Mouse (Mus musculus) liver, embryonic 16.5 days (tissue): ENCODE measurements around the gene Tbc1d4. TPM values are rescaled to one million over a fixed set of nuclear protein-coding genes. Genes with fewer than 3 reads are reported as not detected.
"Not testable (repeated sequence)": the region's sequence is repeated elsewhere in the genome, so short reads cannot be mapped to it uniquely, and the experiment has no call there.

ENCODE experiments used
- ATAC-seq: fragments of 200-750 bp; cut with Nextera tagmentation; 2 replicates; pipeline ENCODE4 v1.8.0; 2017; ENCODE audit warnings: low read depth, mild to moderate bottlenecking, moderate number of reproducible peaks, moderate library complexity
- H3K27ac ChIP-seq: fragments of 300-500 bp; sonication (generic); 2 replicates; pipeline ENCODE4 v1.5.1; 2014; ENCODE audit warnings: mild to moderate bottlenecking, low read length
- H3K27me3 ChIP-seq: fragments of 300-500 bp; sonication (generic); 2 replicates; pipeline ENCODE4 v1.6.1; 2014; ENCODE audit warnings: low read depth, low read length, mixed read lengths; ENCODE audit not compliant: control insufficient read depth, insufficient read depth
- H3K36me3 ChIP-seq: fragments of 300-500 bp; sonication (generic); 2 replicates; pipeline ENCODE4 v1.6.1; 2014; ENCODE audit warnings: mild to moderate bottlenecking; ENCODE audit not compliant: control insufficient read depth, insufficient read depth
- H3K4me1 ChIP-seq: fragments of 300-500 bp; sonication (generic); 2 replicates; pipeline ENCODE4 v1.6.1; 2014; ENCODE audit warnings: low read depth, low read length, mixed read lengths; ENCODE audit not compliant: control insufficient read depth
- H3K4me2 ChIP-seq: fragments of 300-500 bp; sonication (generic); 2 replicates; pipeline ENCODE4 v1.6.1; 2014; ENCODE audit warnings: low read depth, low read length, mixed read lengths
- H3K4me3 ChIP-seq: fragments of 300-500 bp; sonication (generic); 2 replicates; pipeline ENCODE4 v1.5.1; 2014; ENCODE audit warnings: low read depth, mild to moderate bottlenecking, low read length
- H3K9ac ChIP-seq: fragments of 300-500 bp; sonication (generic); 2 replicates; pipeline ENCODE4 v1.6.1; 2014; ENCODE audit warnings: low read depth, low read length
- H3K9me3 ChIP-seq: fragments of 300-500 bp; sonication (generic); replicated peaks from 2 replicates; pipeline ENCODE4 v1.6.1; 2016; ENCODE audit warnings: low read length; ENCODE audit not compliant: control insufficient read depth
- WGBS: fragments of 180-500 bp; shearing (Covaris S2); extraction: QIAGEN DNeasy Blood & Tissue Kit; methylation state at CpG from one replicate; pipeline ENCODE4 v1.1.7; 2014; ENCODE audit not compliant: insufficient replicate concordance; 5-methylcytosine and 5-hydroxymethylcytosine counted together
- polyA plus RNA-seq: library from polyadenylated mRNA; unstranded; fragments of >200 nt; fragmentation: Nextera tagmentation; extraction: Ambion mirVana; gene quantifications from 2 replicates; pipeline ENCODE4 v1.2.1, GENCODE M21; 2015

The Tbc1d4 gene
- polyA plus RNA-seq, 1 experiment from 2014 or later = 2.0 TPM

DNA sequence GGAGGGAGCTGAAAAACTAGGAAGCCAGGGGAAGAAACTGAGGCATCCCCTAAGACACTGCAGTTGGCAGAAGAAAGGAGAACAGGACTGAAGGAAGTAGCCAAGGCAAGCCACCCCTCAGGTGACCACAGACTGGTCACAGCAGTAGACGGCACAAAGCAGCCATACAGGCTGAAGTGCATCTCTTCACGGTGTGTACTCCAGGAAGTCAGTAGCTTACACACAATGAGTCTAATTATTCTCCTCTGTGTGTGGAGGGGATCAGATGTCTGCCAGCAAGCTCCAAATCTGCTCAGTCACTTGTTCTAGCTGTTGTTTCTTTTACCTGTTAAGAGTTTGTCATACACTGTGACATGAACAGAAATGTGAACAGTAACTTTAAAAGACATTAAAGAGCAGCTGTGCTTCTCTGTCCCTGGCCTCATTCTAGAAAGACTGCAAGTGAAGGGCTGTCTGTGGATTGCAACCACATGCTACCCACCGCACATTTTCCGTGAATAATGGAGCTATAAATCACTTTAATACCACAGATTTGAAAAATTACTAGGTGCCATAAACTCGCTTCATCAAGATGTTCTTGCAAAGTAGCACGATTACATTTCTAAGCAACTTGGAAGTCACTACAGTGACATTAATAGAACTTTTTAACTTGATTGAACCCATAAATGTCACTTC lies 21.5 kb downstream of the Tbc1d4 start:
- not testable (repeated sequence) for H3K4me3 ChIP-seq, ATAC-seq, H3K27ac ChIP-seq, H3K4me1 ChIP-seq, H3K27me3 ChIP-seq, H3K4me2 ChIP-seq, H3K36me3 ChIP-seq, H3K9me3 ChIP-seq, H3K9ac ChIP-seq
- WGBS = 50% methylated on average over 4 of the region's 6 CpGs

DNA sequence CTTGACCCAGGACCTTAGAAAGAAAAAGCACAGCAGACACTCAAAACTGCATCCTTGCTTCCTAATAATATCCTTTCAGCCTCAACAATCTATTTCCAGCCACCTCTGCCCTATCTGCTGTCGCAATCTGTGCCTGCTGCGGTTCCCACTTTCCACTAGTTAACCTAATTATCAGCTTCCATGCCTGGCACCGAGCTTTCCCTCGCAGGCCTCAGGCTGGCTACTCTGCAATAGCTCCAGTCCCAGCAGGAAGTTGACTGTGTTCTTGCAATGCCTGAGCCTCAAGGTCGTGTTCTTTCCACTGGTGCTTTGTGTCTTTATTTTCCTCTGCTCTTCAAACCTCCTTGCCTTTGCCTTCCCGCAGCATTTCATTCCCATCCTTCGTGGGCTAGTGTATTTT lies 22.9 kb downstream of the Tbc1d4 start:
- no peak overlapping the region for H3K4me3 ChIP-seq
- 33% methylated on average over 7 of the region's 7 CpGs for WGBS

GRCm38 (mm10) chr14:101575651-101576050 lies 33.3 kb downstream of the Tbc1d4 start:
- Histone ChIP-seq H3K4me3 (no peak overlapping the region), H3K4me1 (no peaks in the 10 kb centered on the region), H3K27me3 (no peaks in the 10 kb centered on the region), H3K27ac (no peak overlapping the region), H3K4me2 (no peak overlapping the region), H3K9me3 (no peaks in the 10 kb centered on the region), H3K9ac (no peak overlapping the region), H3K36me3 (no peaks in the 10 kb centered on the region)
- ATAC-seq = no peak
- 11% methylated on average over 3 of the region's 3 CpGs for WGBS

More for the DNA sequence above, 22.9 kb downstream of the Tbc1d4 start:
- Histone ChIP-seq H3K9me3 (no peaks in the 10 kb centered on the region), H3K27me3 (no peaks in the 10 kb centered on the region), H3K4me1 (no peaks in the 10 kb centered on the region), H3K27ac (no peak overlapping the region), H3K4me2 (no peak overlapping the region), H3K9ac (no peak overlapping the region), H3K36me3 (no peaks in the 10 kb centered on the region)
- ATAC-seq = no peak

DNA sequence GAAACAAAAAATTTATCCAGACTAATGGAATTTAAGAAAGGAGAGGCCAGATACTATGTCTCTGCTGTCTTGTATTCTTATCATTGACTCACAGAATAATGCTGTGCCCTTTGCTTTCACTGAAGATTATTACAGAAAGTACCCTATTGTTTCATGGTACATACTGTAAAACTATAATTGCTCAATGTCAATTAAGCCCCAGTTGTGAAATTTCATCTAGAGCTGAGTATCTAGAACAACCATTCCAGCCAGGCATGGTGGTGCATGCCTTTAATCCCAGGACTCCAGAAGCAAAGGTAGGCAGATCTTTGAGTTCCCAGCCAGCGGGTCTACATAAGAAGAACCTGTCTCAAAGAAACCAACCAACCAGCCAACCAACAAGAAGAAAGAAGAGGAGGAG lies 34.5 kb downstream of the Tbc1d4 start:
- no peaks in the 10 kb centered on the region for H3K27me3 ChIP-seq
- 61% methylated on average over 1 of the region's 1 CpGs for WGBS

GRCm38 (mm10) chr14:101573107-101573614 lies 35.8 kb downstream of the Tbc1d4 start:
- Histone ChIP-seq H3K4me2 (no peak overlapping the region), H3K4me3 (no peak overlapping the region), H3K36me3 (no peaks in the 10 kb centered on the region), H3K27me3 (no peaks in the 10 kb centered on the region), H3K9ac (no peak overlapping the region), H3K9me3 (no peaks in the 10 kb centered on the region), H3K4me1 (no peaks in the 10 kb centered on the region), H3K27ac (no peak overlapping the region)
- no peak for ATAC-seq
- 51% methylated on average over 7 of the region's 7 CpGs for WGBS

More for the DNA sequence above, 34.5 kb downstream of the Tbc1d4 start:
- Histone ChIP-seq H3K4me3 (no peak overlapping the region), H3K36me3 (no peaks in the 10 kb centered on the region), H3K9ac (no peak overlapping the region), H3K4me2 (no peak overlapping the region), H3K4me1 (no peaks in the 10 kb centered on the region), H3K27ac (no peak overlapping the region), H3K9me3 (no peaks in the 10 kb centered on the region)
- ATAC-seq = no peak

GRCm38 (mm10) chr14:101568828-101569227 lies 40.2 kb downstream of the Tbc1d4 start:
- Histone ChIP-seq H3K36me3 (no peaks in the 10 kb centered on the region), H3K4me3 (no peak overlapping the region), H3K4me1 (no peaks in the 10 kb centered on the region), H3K27ac (no peak overlapping the region), H3K27me3 (no peaks in the 10 kb centered on the region), H3K9ac (no peak overlapping the region), H3K9me3 (no peaks in the 10 kb centered on the region), H3K4me2 (no peak overlapping the region)
- ATAC-seq = no peak
- 61% methylated on average over 2 of the region's 2 CpGs for WGBS

DNA sequence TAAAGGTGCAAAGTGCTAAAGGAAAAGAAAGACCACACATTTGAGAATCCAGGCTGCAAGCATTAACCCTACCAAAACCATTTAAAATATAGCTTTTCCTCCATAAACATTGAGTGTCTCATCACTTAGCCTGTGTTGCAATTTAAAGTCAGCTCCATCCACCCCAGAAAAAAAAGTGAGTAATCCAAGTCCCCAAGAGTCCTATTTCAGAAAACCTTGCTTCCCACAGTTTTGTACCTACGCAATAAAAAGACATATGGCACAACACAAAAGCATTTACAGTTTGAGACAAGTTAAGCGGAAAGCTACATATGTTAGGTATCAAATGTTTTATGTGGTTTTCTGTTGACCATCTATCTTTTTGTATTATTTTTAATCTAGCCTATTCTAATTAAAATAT lies 42.3 kb downstream of the Tbc1d4 start:
- no peak overlapping the region for H3K9ac ChIP-seq
- H3K27ac ChIP-seq = no peak overlapping the region
- H3K27me3 ChIP-seq = no peaks in the 10 kb centered on the region
- no peaks in the 10 kb centered on the region for H3K9me3 ChIP-seq
- no peaks in the 10 kb centered on the region for H3K36me3 ChIP-seq
- WGBS = 77% methylated on average over 2 of the region's 2 CpGs
- no peak overlapping the region for H3K4me2 ChIP-seq
- no peaks in the 10 kb centered on the region for H3K4me1 ChIP-seq
- no peak for ATAC-seq
- H3K4me3 ChIP-seq = no peak overlapping the region

DNA sequence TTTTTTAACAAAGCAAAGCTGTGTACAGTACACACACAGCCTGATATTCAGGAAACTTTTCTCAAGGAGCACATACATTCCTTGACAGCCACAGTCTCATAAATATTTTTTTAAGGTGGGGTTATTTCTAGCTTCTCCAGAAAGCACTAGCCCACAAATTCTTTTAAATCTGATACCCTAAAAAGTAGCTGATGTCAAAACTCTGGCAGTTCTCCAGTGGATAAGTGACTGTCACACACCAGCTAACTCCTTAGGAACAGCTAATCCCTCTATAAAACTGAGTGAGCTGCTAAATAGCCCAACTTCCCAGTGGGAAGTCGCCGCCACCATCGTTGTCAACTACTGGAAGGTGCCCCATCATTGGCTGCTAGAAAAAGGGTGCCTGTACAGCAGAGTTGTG lies 43.3 kb downstream of the Tbc1d4 start:
- no peak overlapping the region for H3K27ac ChIP-seq
- no peak overlapping the region for H3K4me3 ChIP-seq
- H3K9me3 ChIP-seq = no peaks in the 10 kb centered on the region
- no peaks in the 10 kb centered on the region for H3K27me3 ChIP-seq
- ATAC-seq = no peak
- H3K36me3 ChIP-seq = no peaks in the 10 kb centered on the region
- no peaks in the 10 kb centered on the region for H3K4me1 ChIP-seq
- no peak overlapping the region for H3K4me2 ChIP-seq
- H3K9ac ChIP-seq = no peak overlapping the region
- 57% methylated on average over 3 of the region's 3 CpGs for WGBS

- H3K36me3 ChIP-seq = no peaks in the 10 kb centered on the region
- H3K27ac ChIP-seq = no peak overlapping the region
- ATAC-seq = no peak
- no peaks in the 10 kb centered on the region for H3K27me3 ChIP-seq
- no peak overlapping the region for H3K4me2 ChIP-seq
- no peaks in the 10 kb centered on the region for H3K9me3 ChIP-seq
- WGBS = 68% methylated on average over 12 of the region's 12 CpGs
- H3K4me3 ChIP-seq = no peak overlapping the region
- no peak overlapping the region for H3K9ac ChIP-seq
- no peaks in the 10 kb centered on the region for H3K4me1 ChIP-seq
Measured at GRCm38 (mm10) chr14:101561251-101561701, 47.7 kb downstream of the Tbc1d4 start.
